Mouse (Mus musculus) megakaryocyte, embryonic 14.5 days (primary cell): ENCODE measurements around the gene H2al1i. TPM values are rescaled to one million over a fixed set of nuclear protein-coding genes. Genes with fewer than 3 reads are reported as not detected.
"Not testable (repeated sequence)": the region's sequence is repeated elsewhere in the genome, so short reads cannot be mapped to it uniquely, and the experiment has no call there.

Experiments used
- H3K27me3 ChIP-seq: replicated peaks from 2 replicates; pipeline ENCODE3; 2012; ENCODE audit warnings: inconsistent platforms
- H3K36me3 ChIP-seq: replicated peaks from 2 replicates; pipeline ENCODE3; 2012; ENCODE audit warnings: low read length, inconsistent platforms, mixed read lengths
- H3K4me1 ChIP-seq: 2 replicates; pipeline ENCODE4 v1.6.1; 2012; ENCODE audit warnings: inconsistent platforms
- H3K4me3 ChIP-seq: replicated peaks from 2 replicates; pipeline ENCODE3; 2012; ENCODE audit warnings: moderate library complexity, mild to moderate bottlenecking, inconsistent platforms
- H3K9me3 ChIP-seq: 2 replicates; pipeline ENCODE4 v1.6.1; 2012; ENCODE audit warnings: inconsistent platforms
- FLI1 ChIP-seq: IDR thresholded peaks from 2 replicates; pipeline ENCODE4 v1.6.1; 2012; ENCODE audit warnings: low read length, inconsistent platforms, mixed read lengths
- GATA1 ChIP-seq: IDR thresholded peaks from 3 replicates; pipeline ENCODE4 v1.6.1; 2012; ENCODE audit warnings: mixed read lengths, low read length, inconsistent platforms, borderline replicate concordance
- polyA plus RNA-seq: library from polyadenylated mRNA; stranded (reverse); fragments of >175 nt; gene quantifications from 2 replicates; pipeline ENCODE4 v1.2.3, GENCODE M21; 2012; ENCODE audit warnings: low replicate concordance; ENCODE audit not compliant: insufficient read depth

H2al1i gene
- not detected in 2 replicates for polyA plus RNA-seq

- not testable (repeated sequence) for H3K27me3 ChIP-seq
These were observed at the start of gene H2al1i for GRCm38 (mm10) chrX:11324359-11324758. H2al1i (plus strand) TSS chrX:11324659.

GRCm38 (mm10) chrX:11277083-11277482, 47.4 kb upstream of the H2al1i start:
- no peak overlapping the region for H3K4me3 ChIP-seq
- no peak for TF ChIP-seq GATA1

More at GRCm38 (mm10) chrX:11324359-11324758, at the start of gene H2al1i:
- H3K4me1 ChIP-seq, H3K9me3 ChIP-seq, H3K36me3 ChIP-seq, H3K4me3 ChIP-seq: not testable (repeated sequence)

GRCm38 (mm10) chrX:11280741-11281140, 43.7 kb upstream of the H2al1i start:
- peaks cover 16% of the 10 kb centered on the region for H3K27me3 ChIP-seq
- H3K4me1 ChIP-seq = no peaks in the 10 kb centered on the region
- TF ChIP-seq FLI1 (no peak), GATA1 (no peak)
- H3K4me3 ChIP-seq = no peak overlapping the region
- H3K36me3 ChIP-seq = no peaks in the 10 kb centered on the region
- peaks cover 20% of the 10 kb centered on the region for H3K9me3 ChIP-seq

More at GRCm38 (mm10) chrX:11277083-11277482, 47.4 kb upstream of the H2al1i start:
- Histone ChIP-seq H3K36me3 (no peaks in the 10 kb centered on the region), H3K9me3 (no peaks in the 10 kb centered on the region), H3K27me3 (peaks cover 19% of the 10 kb centered on the region), H3K4me1 (no peaks in the 10 kb centered on the region)

- Histone ChIP-seq H3K4me3 (no peak overlapping the region), H3K9me3 (peaks cover 36% of the 10 kb centered on the region), H3K4me1 (no peaks in the 10 kb centered on the region), H3K36me3 (no peaks in the 10 kb centered on the region), H3K27me3 (peaks cover 32% of the 10 kb centered on the region)
- TF ChIP-seq GATA1 = no peak
These were observed 36.1 kb upstream of the H2al1i start for GRCm38 (mm10) chrX:11288306-11288882.

- peaks cover 29% of the 10 kb centered on the region for H3K9me3 ChIP-seq
- H3K36me3 ChIP-seq = no peaks in the 10 kb centered on the region
- H3K27me3 ChIP-seq = peaks cover 36% of the 10 kb centered on the region
- H3K4me3 ChIP-seq = no peak overlapping the region
- TF ChIP-seq GATA1 (no peak), FLI1 (no peak)
- no peaks in the 10 kb centered on the region for H3K4me1 ChIP-seq
These were observed 35.2 kb upstream of the H2al1i start for GRCm38 (mm10) chrX:11289244-11289643.

GRCm38 (mm10) chrX:11298957-11299356, 25.5 kb upstream of the H2al1i start, which contains the start of gene H2al1a:
H2al1a (plus strand) TSS chrX:11299257.
- H3K36me3 ChIP-seq, H3K9me3 ChIP-seq, H3K4me1 ChIP-seq, H3K27me3 ChIP-seq, H3K4me3 ChIP-seq: not testable (repeated sequence)

GRCm38 (mm10) chrX:11302132-11302531, 22.3 kb upstream of the H2al1i start, which contains the start of gene H2al1b:
H2al1b (plus strand) TSS chrX:11302432.
- H3K9me3 ChIP-seq, H3K4me1 ChIP-seq, H3K36me3 ChIP-seq, H3K27me3 ChIP-seq, H3K4me3 ChIP-seq: not testable (repeated sequence)

GRCm38 (mm10) chrX:11305355-11305754, 19.1 kb upstream of the H2al1i start, which contains the start of gene H2al1c:
H2al1c (plus strand) TSS chrX:11305655.
- H3K4me3 ChIP-seq, H3K36me3 ChIP-seq, H3K27me3 ChIP-seq, H3K9me3 ChIP-seq, H3K4me1 ChIP-seq: not testable (repeated sequence)

- H3K4me3 ChIP-seq, H3K27me3 ChIP-seq, H3K4me1 ChIP-seq, H3K9me3 ChIP-seq, H3K36me3 ChIP-seq: not testable (repeated sequence)
These were observed 15.9 kb upstream of the H2al1i start, which contains the start of gene H2al1d for GRCm38 (mm10) chrX:11308524-11308923. H2al1d (plus strand) TSS chrX:11308824.

- H3K27me3 ChIP-seq, H3K4me3 ChIP-seq, H3K9me3 ChIP-seq, H3K36me3 ChIP-seq, H3K4me1 ChIP-seq: not testable (repeated sequence)
These were observed 12.8 kb upstream of the H2al1i start, which contains the start of gene H2al1e for GRCm38 (mm10) chrX:11311634-11312033. H2al1e (plus strand) TSS chrX:11311934.

GRCm38 (mm10) chrX:11314858-11315257, 9.6 kb upstream of the H2al1i start, which contains the start of gene H2al1f:
H2al1f (plus strand) TSS chrX:11315158.
- not testable (repeated sequence) for H3K9me3 ChIP-seq, H3K27me3 ChIP-seq, H3K36me3 ChIP-seq, H3K4me3 ChIP-seq, H3K4me1 ChIP-seq

GRCm38 (mm10) chrX:11317956-11318355, 6.5 kb upstream of the H2al1i start, which contains the start of gene H2al1g:
H2al1g (plus strand) TSS chrX:11318256.
- not testable (repeated sequence) for H3K4me1 ChIP-seq, H3K27me3 ChIP-seq, H3K9me3 ChIP-seq, H3K4me3 ChIP-seq, H3K36me3 ChIP-seq

- H3K9me3 ChIP-seq, H3K4me3 ChIP-seq, H3K36me3 ChIP-seq, H3K27me3 ChIP-seq, H3K4me1 ChIP-seq: not testable (repeated sequence)
These were observed 3.3 kb upstream of the H2al1i start, which contains the start of gene H2al1h for GRCm38 (mm10) chrX:11321192-11321591. H2al1h (plus strand) TSS chrX:11321492.

GRCm38 (mm10) chrX:11327522-11327921, 3.1 kb downstream of the H2al1i start, which contains the start of gene H2al1j:
H2al1j (plus strand) TSS chrX:11327822.
- not testable (repeated sequence) for H3K27me3 ChIP-seq, H3K4me3 ChIP-seq, H3K9me3 ChIP-seq, H3K36me3 ChIP-seq, H3K4me1 ChIP-seq
